Mouse (Mus musculus): ENCODE results near the gene Vapb.
A peak's percentile ranks its signal among the peaks of the same experiment; 100 is the strongest.

Gene Vapb

GRCm38 (mm10) chr2:173744070-173744815 is 6.9 kb downstream of the Vapb start:
- Histone ChIP-seq H3K4me3 (replicated peaks; ENCODE audit: low read length) (no peak overlapping the region), H3K36me3 (ENCODE audit: insufficient read depth, low read length) (peaks cover 20% of the 10 kb centered on the region), H3K4me1 (replicated peaks; ENCODE audit: low read depth, low read length) (peaks cover 20% of the 10 kb centered on the region), H3K27me3 (ENCODE audit: insufficient read depth, low read length) (no peaks in the 10 kb centered on the region), H3K9me3 (ENCODE audit: low read length) (no peaks in the 10 kb centered on the region)
- TF ChIP-seq POU5F1 (IDR thresholded peaks at IDR 0.05; ENCODE audit: borderline replicate concordance, low read length), result no peak
- no peak for TF ChIP-seq NANOG (IDR thresholded peaks at IDR 0.05; ENCODE audit: borderline replicate concordance, low read length)

- no peak for TF ChIP-seq CTCF (conservative IDR thresholded peaks at IDR 0.05; ENCODE audit: low read length)
- TF ChIP-seq NANOG (IDR thresholded peaks at IDR 0.05; ENCODE audit: borderline replicate concordance, low read length), result no peak
- no peak for TF ChIP-seq POU5F1 (IDR thresholded peaks at IDR 0.05; ENCODE audit: borderline replicate concordance, low read length)
- H3K9me3 ChIP-seq (ENCODE audit: low read length), result no peaks in the 10 kb centered on the region
- no peak overlapping the region for H3K4me3 ChIP-seq (replicated peaks; ENCODE audit: low read length)
- peaks cover 12% of the 10 kb centered on the region for H3K4me1 ChIP-seq (replicated peaks; ENCODE audit: low read depth, low read length)
- peaks cover 6% of the 10 kb centered on the region; the same call in 1 of the 2 replicates for H3K36me3 ChIP-seq (ENCODE audit: insufficient read depth, low read length)
- H3K27me3 ChIP-seq (ENCODE audit: insufficient read depth, low read length), result no peaks in the 10 kb centered on the region
Observed at GRCm38 (mm10) chr2:173748961-173749659, 11.8 kb downstream of the Vapb start.

GRCm38 (mm10) chr2:173755433-173756144 is 18.3 kb downstream of the Vapb start:
- H3K36me3 ChIP-seq (ENCODE audit: insufficient read depth, low read length), result 0 out of 2 replicates have a peak, but pooled peaks cover 10% of the 10 kb centered on the region
- no peak for TF ChIP-seq CTCF (conservative IDR thresholded peaks at IDR 0.05; ENCODE audit: low read length)
- no peak for TF ChIP-seq POU5F1 (IDR thresholded peaks at IDR 0.05; ENCODE audit: borderline replicate concordance, low read length)
- TF ChIP-seq NANOG (IDR thresholded peaks at IDR 0.05; ENCODE audit: borderline replicate concordance, low read length), result no peak
- peaks cover 40% of the 10 kb centered on the region for H3K4me1 ChIP-seq (replicated peaks; ENCODE audit: low read depth, low read length)

GRCm38 (mm10) chr2:173757624-173758155 is 20.4 kb downstream of the Vapb start:
- TF ChIP-seq CTCF (conservative IDR thresholded peaks at IDR 0.05; ENCODE audit: low read length) (no peak), NANOG (IDR thresholded peaks at IDR 0.05; ENCODE audit: borderline replicate concordance, low read length) (peak; percentile 25; the same call in 1 of the 2 replicates)
- no peaks in the 10 kb centered on the region for H3K27me3 ChIP-seq (ENCODE audit: insufficient read depth, low read length)
- no peaks in the 10 kb centered on the region for H3K9me3 ChIP-seq (ENCODE audit: low read length)
- H3K36me3 ChIP-seq (ENCODE audit: insufficient read depth, low read length), result peaks cover 19% of the 10 kb centered on the region
- H3K4me1 ChIP-seq (replicated peaks; ENCODE audit: low read depth, low read length), result peaks cover 44% of the 10 kb centered on the region
- H3K4me3 ChIP-seq (replicated peaks; ENCODE audit: low read length), result no peak overlapping the region

More at GRCm38 (mm10) chr2:173755433-173756144, 18.3 kb downstream of the Vapb start:
- no peak overlapping the region for H3K4me3 ChIP-seq (replicated peaks; ENCODE audit: low read length)
- H3K9me3 ChIP-seq (ENCODE audit: low read length), result no peaks in the 10 kb centered on the region
- no peaks in the 10 kb centered on the region for H3K27me3 ChIP-seq (ENCODE audit: insufficient read depth, low read length)

- no peak overlapping the region for H3K4me3 ChIP-seq (replicated peaks; ENCODE audit: low read length)
- no peaks in the 10 kb centered on the region for H3K9me3 ChIP-seq (ENCODE audit: low read length)
- TF ChIP-seq POU5F1 (IDR thresholded peaks at IDR 0.05; ENCODE audit: borderline replicate concordance, low read length), result no peak
- TF ChIP-seq NANOG (IDR thresholded peaks at IDR 0.05; ENCODE audit: borderline replicate concordance, low read length), result no peak
- TF ChIP-seq CTCF (conservative IDR thresholded peaks at IDR 0.05; ENCODE audit: low read length), result no peak
- H3K4me1 ChIP-seq (replicated peaks; ENCODE audit: low read depth, low read length), result peaks cover 64% of the 10 kb centered on the region
- peaks cover 42% of the 10 kb centered on the region for H3K36me3 ChIP-seq (ENCODE audit: insufficient read depth, low read length)
- no peaks in the 10 kb centered on the region for H3K27me3 ChIP-seq (ENCODE audit: insufficient read depth, low read length)
Observed at GRCm38 (mm10) chr2:173760607-173761006, 23.3 kb downstream of the Vapb start.

GRCm38 (mm10) chr2:173764629-173765028 is 27.3 kb downstream of the Vapb start:
- no peaks in the 10 kb centered on the region for H3K9me3 ChIP-seq (ENCODE audit: low read length)
- peaks cover 58% of the 10 kb centered on the region for H3K36me3 ChIP-seq (ENCODE audit: insufficient read depth, low read length)

GRCm38 (mm10) chr2:173767959-173768595 is 30.8 kb downstream of the Vapb start:
- no peaks in the 10 kb centered on the region for H3K9me3 ChIP-seq (ENCODE audit: low read length)
- H3K36me3 ChIP-seq (ENCODE audit: insufficient read depth, low read length), result peaks cover 51% of the 10 kb centered on the region
- H3K27me3 ChIP-seq (ENCODE audit: insufficient read depth, low read length), result no peaks in the 10 kb centered on the region
- H3K4me3 ChIP-seq (replicated peaks; ENCODE audit: low read length), result no peak overlapping the region
- no peak for TF ChIP-seq NANOG (IDR thresholded peaks at IDR 0.05; ENCODE audit: borderline replicate concordance, low read length)
- TF ChIP-seq CTCF (conservative IDR thresholded peaks at IDR 0.05; ENCODE audit: low read length), result no peak
- TF ChIP-seq POU5F1 (IDR thresholded peaks at IDR 0.05; ENCODE audit: borderline replicate concordance, low read length), result no peak
- H3K4me1 ChIP-seq (replicated peaks; ENCODE audit: low read depth, low read length), result peaks cover 67% of the 10 kb centered on the region

More at GRCm38 (mm10) chr2:173764629-173765028, 27.3 kb downstream of the Vapb start:
- Histone ChIP-seq H3K4me1 (replicated peaks; ENCODE audit: low read depth, low read length) (peaks cover 51% of the 10 kb centered on the region), H3K27me3 (ENCODE audit: insufficient read depth, low read length) (no peaks in the 10 kb centered on the region), H3K4me3 (replicated peaks; ENCODE audit: low read length) (no peak overlapping the region)
- no peak for TF ChIP-seq CTCF (conservative IDR thresholded peaks at IDR 0.05; ENCODE audit: low read length)
- no peak for TF ChIP-seq POU5F1 (IDR thresholded peaks at IDR 0.05; ENCODE audit: borderline replicate concordance, low read length)
- TF ChIP-seq NANOG (IDR thresholded peaks at IDR 0.05; ENCODE audit: borderline replicate concordance, low read length), result no peak

All from E14TG2a.4 (cell line).